Mouse (Mus musculus): ENCODE results near the gene Zkscan6. TPM values are rescaled to one million over a fixed set of nuclear protein-coding genes. Genes with fewer than 3 reads are reported as not detected.

Gene Zkscan6
- total and polyA plus RNA-seq, 2 experiments from 2014 or later, result 7.8 to 10.5 TPM

GRCm38 (mm10) chr11:65773535-65773934 lies 33.4 kb upstream of the Zkscan6 start:
- ATAC-seq (ENCODE audit: low FRiP score) (no peak), DNase-seq (ENCODE audit: low spot score) (no peak)
- H3K27ac ChIP-seq (ENCODE audit: low read depth, low read length), result no peak overlapping the region
- WGBS, result 91% methylated on average over 2 of the region's 2 CpGs
- TF ChIP-seq CTCF (IDR thresholded peaks at IDR 0.05), result no peak
- no peak overlapping the region for H3K4me2 ChIP-seq (ENCODE audit: low read depth, low read length, poor library complexity, severe bottlenecking)
- no peak overlapping the region for H3K9ac ChIP-seq (replicated peaks; ENCODE audit: low read length, poor library complexity, severe bottlenecking)
- H3K4me3 ChIP-seq (ENCODE audit: low read depth, low read length), result no peak overlapping the region
- no peaks in the 10 kb centered on the region for H3K27me3 ChIP-seq (ENCODE audit: insufficient read depth, low read length)
- no peaks in the 10 kb centered on the region for H3K36me3 ChIP-seq (ENCODE audit: insufficient read depth, low read length)
- no peaks in the 10 kb centered on the region for H3K4me1 ChIP-seq (ENCODE audit: insufficient read depth, low read length)
- no peaks in the 10 kb centered on the region for H3K9me3 ChIP-seq (ENCODE audit: low read length)

- TF ChIP-seq CTCF (IDR thresholded peaks at IDR 0.05), result no peak
- DNase-seq (ENCODE audit: low spot score) (no peak), ATAC-seq (ENCODE audit: low FRiP score) (no peak)
- H3K9ac ChIP-seq (replicated peaks; ENCODE audit: low read length, poor library complexity, severe bottlenecking), result no peak overlapping the region
- WGBS, result 87% methylated on average over 6 of the region's 6 CpGs
- H3K9me3 ChIP-seq (ENCODE audit: low read length), result no peaks in the 10 kb centered on the region
- H3K36me3 ChIP-seq (ENCODE audit: insufficient read depth, low read length), result no peaks in the 10 kb centered on the region
- H3K4me2 ChIP-seq (ENCODE audit: low read depth, low read length, poor library complexity, severe bottlenecking), result no peak overlapping the region
- H3K27ac ChIP-seq (ENCODE audit: low read depth, low read length), result no peak overlapping the region
- no peaks in the 10 kb centered on the region for H3K27me3 ChIP-seq (ENCODE audit: insufficient read depth, low read length)
- no peak overlapping the region for H3K4me3 ChIP-seq (ENCODE audit: low read depth, low read length)
- no peaks in the 10 kb centered on the region for H3K4me1 ChIP-seq (ENCODE audit: insufficient read depth, low read length)
Observed at GRCm38 (mm10) chr11:65773946-65774656, 32.9 kb upstream of the Zkscan6 start.

DNA sequence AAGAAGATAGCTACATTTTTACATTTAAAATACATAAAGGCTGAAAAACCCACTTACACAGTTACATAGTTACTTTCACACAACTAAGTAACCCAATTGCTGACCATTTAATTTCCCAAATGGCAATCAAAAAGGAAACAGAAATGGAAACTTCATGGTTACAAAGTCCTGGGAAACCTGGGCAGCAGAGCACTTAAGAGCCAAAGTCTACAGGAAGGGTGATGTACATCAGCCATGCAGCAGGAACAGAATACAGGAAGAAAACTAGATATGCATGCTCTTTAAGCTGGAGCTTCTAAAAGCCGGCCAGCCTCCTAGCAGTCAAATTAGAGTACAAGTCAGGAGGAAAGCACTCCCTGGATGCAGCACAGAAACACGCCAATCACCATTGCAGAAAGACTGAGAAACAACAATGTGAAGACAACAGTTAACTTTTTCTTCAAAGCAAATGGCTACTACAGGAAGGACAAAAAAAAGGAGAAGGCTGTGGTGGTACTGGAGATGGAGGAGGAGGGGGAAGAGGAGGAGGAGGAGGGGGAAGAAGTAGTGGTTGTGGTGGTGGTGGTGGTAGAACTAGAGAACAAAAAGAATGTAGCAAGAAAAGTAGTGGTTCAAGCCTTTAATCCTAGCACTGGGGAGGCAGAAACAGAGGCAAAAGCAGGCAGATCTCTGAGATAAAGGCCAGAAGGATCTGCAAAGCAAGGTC lies 29.9 kb upstream of the Zkscan6 start:
- H3K9ac ChIP-seq (replicated peaks; ENCODE audit: low read length, poor library complexity, severe bottlenecking), result no peak overlapping the region
- WGBS, result 55% methylated on average over 2 of the region's 2 CpGs

DNA sequence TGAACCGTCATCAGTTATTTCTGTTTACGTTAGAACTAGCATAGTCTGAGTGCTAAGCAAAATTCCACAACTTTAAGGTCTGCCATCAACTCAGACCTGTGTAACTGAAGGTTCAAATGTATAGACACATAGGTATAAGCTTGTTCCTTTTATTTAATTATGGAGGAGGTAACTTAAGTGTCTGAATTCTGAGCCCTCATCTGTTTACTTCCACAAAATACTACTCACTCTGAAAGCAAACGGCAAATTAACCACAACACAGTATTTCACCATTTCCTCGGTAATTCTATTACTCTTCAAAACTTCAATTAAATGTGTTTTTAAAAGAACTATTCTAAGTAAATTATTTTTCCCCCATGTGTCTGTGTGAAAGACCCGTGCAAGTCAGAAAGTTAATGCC lies 29.2 kb upstream of the Zkscan6 start:
- Histone ChIP-seq H3K9ac (replicated peaks; ENCODE audit: low read length, poor library complexity, severe bottlenecking) (no peak overlapping the region), H3K4me1 (ENCODE audit: insufficient read depth, low read length) (no peaks in the 10 kb centered on the region), H3K4me2 (ENCODE audit: low read depth, low read length, poor library complexity, severe bottlenecking) (no peak overlapping the region), H3K27ac (ENCODE audit: low read depth, low read length) (no peak overlapping the region), H3K4me3 (ENCODE audit: low read depth, low read length) (no peak overlapping the region), H3K9me3 (ENCODE audit: low read length) (no peaks in the 10 kb centered on the region), H3K27me3 (ENCODE audit: insufficient read depth, low read length) (no peaks in the 10 kb centered on the region), H3K36me3 (ENCODE audit: insufficient read depth, low read length) (no peaks in the 10 kb centered on the region; the same call in 1 of the 2 replicates)
- ATAC-seq (ENCODE audit: low FRiP score) (no peak), DNase-seq (ENCODE audit: low spot score) (no peak)
- no peak for TF ChIP-seq CTCF (IDR thresholded peaks at IDR 0.05)
- WGBS, result 88% methylated on average over 5 of the region's 5 CpGs

More for the DNA sequence above, 29.9 kb upstream of the Zkscan6 start:
- H3K27ac ChIP-seq (ENCODE audit: low read depth, low read length), result no peak overlapping the region
- no peak for DNase-seq (ENCODE audit: low spot score)
- H3K27me3 ChIP-seq (ENCODE audit: insufficient read depth, low read length), result no peaks in the 10 kb centered on the region
- H3K4me2 ChIP-seq (ENCODE audit: low read depth, low read length, poor library complexity, severe bottlenecking), result no peak overlapping the region
- H3K4me1 ChIP-seq (ENCODE audit: insufficient read depth, low read length), result no peaks in the 10 kb centered on the region
- TF ChIP-seq CTCF (IDR thresholded peaks at IDR 0.05), result no peak
- no peaks in the 10 kb centered on the region for H3K9me3 ChIP-seq (ENCODE audit: low read length)
- no peaks in the 10 kb centered on the region; the same call in 1 of the 2 replicates for H3K36me3 ChIP-seq (ENCODE audit: insufficient read depth, low read length)
- H3K4me3 ChIP-seq (ENCODE audit: low read depth, low read length), result no peak overlapping the region
- no peak for ATAC-seq (ENCODE audit: low FRiP score)

DNA sequence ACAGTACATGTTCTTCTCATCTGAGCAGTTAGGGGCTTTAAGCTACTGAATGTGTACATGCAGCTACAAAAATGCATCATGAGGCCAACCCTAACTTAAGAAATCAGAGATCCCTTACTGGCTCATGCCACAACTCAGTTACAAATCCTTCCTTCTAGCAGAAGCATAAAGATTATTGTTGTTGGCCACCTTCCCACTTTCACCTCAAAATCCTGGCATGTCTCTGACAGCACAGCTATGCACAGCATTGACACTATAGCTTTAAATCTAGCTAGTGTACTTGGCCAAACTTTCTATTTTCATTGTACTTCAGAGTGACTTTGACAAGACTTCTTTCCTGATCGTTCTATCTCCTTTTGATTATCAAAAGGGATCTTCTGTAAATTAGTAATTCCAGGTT lies 27.9 kb upstream of the Zkscan6 start:
- H3K4me1 ChIP-seq (ENCODE audit: insufficient read depth, low read length), result no peaks in the 10 kb centered on the region
- H3K36me3 ChIP-seq (ENCODE audit: insufficient read depth, low read length), result no peaks in the 10 kb centered on the region; the same call in 1 of the 2 replicates
- H3K27me3 ChIP-seq (ENCODE audit: insufficient read depth, low read length), result no peaks in the 10 kb centered on the region
- no peak overlapping the region for H3K4me2 ChIP-seq (ENCODE audit: low read depth, low read length, poor library complexity, severe bottlenecking)
- no peak for DNase-seq (ENCODE audit: low spot score)
- no peak for TF ChIP-seq CTCF (IDR thresholded peaks at IDR 0.05)
- no peak overlapping the region for H3K4me3 ChIP-seq (ENCODE audit: low read depth, low read length)
- WGBS, result 91% methylated on average over 1 of the region's 1 CpGs
- no peaks in the 10 kb centered on the region for H3K9me3 ChIP-seq (ENCODE audit: low read length)
- no peak overlapping the region for H3K27ac ChIP-seq (ENCODE audit: low read depth, low read length)
- H3K9ac ChIP-seq (replicated peaks; ENCODE audit: low read length, poor library complexity, severe bottlenecking), result no peak overlapping the region
- ATAC-seq (ENCODE audit: low FRiP score), result no peak

GRCm38 (mm10) chr11:65779578-65779977 lies 27.4 kb upstream of the Zkscan6 start:
- Histone ChIP-seq H3K4me1 (ENCODE audit: insufficient read depth, low read length) (no peaks in the 10 kb centered on the region), H3K4me2 (ENCODE audit: low read depth, low read length, poor library complexity, severe bottlenecking) (no peak overlapping the region), H3K4me3 (ENCODE audit: low read depth, low read length) (no peak overlapping the region), H3K36me3 (ENCODE audit: insufficient read depth, low read length) (no peaks in the 10 kb centered on the region; the same call in 1 of the 2 replicates), H3K9ac (replicated peaks; ENCODE audit: low read length, poor library complexity, severe bottlenecking) (no peak overlapping the region), H3K27ac (ENCODE audit: low read depth, low read length) (no peak overlapping the region), H3K9me3 (ENCODE audit: low read length) (no peaks in the 10 kb centered on the region), H3K27me3 (ENCODE audit: insufficient read depth, low read length) (no peaks in the 10 kb centered on the region)
- WGBS, result 100% methylated on average over 1 of the region's 1 CpGs
- ATAC-seq (ENCODE audit: low FRiP score) (no peak), DNase-seq (ENCODE audit: low spot score) (no peak)
- no peak for TF ChIP-seq CTCF (IDR thresholded peaks at IDR 0.05)
